Mouse (Mus musculus) heart, embryonic 14.5 days (tissue): ENCODE measurements around the gene Jun. TPM values are rescaled to one million over a fixed set of nuclear protein-coding genes. Genes with fewer than 3 reads are reported as not detected.

ENCODE experiments used
- ATAC-seq: fragments of 200-750 bp; cut with Nextera tagmentation; 2 replicates; pipeline ENCODE4 v1.8.0; 2017; ENCODE audit warnings: low read depth, moderate TSS enrichment; ENCODE audit not compliant: insufficient number of reproducible peaks, insufficient read depth, low FRiP score
- H3K27ac ChIP-seq, 2 experiments: fragments of 200-500 bp in 1 of 2; fragments of 300-500 bp in 1 of 2; sonication (generic) in 1 of 2; replicated peaks in 1 of 2; 2 replicates each; pipeline ENCODE4 v1.5.1; 2012 to 2014; ENCODE audit warnings: low read depth in 2 of 2, low read length in 2 of 2, control low read depth in 1 of 2, mild to moderate bottlenecking in 1 of 2, mixed read lengths in 1 of 2; ENCODE audit not compliant: control insufficient read depth in 1 of 2, insufficient read depth in 1 of 2
- H3K27me3 ChIP-seq: fragments of 300-500 bp; sonication (generic); 2 replicates; pipeline ENCODE4 v1.6.1; 2014; ENCODE audit warnings: mild to moderate bottlenecking, low read length, control low read depth; ENCODE audit not compliant: control insufficient read depth, insufficient read depth
- H3K36me3 ChIP-seq: fragments of 300-500 bp; sonication (generic); 2 replicates; pipeline ENCODE4 v1.6.1; 2014; ENCODE audit warnings: mild to moderate bottlenecking, control low read depth, low read length, mixed read lengths; ENCODE audit not compliant: control insufficient read depth, insufficient read depth
- H3K4me1 ChIP-seq, 2 experiments: fragments of 200-500 bp in 1 of 2; fragments of 300-500 bp in 1 of 2; sonication (generic) in 1 of 2; 2 replicates each; pipeline ENCODE4 v1.6.1; 2012 to 2014; ENCODE audit warnings: low read length in 2 of 2, control low read depth in 1 of 2, mixed read lengths in 1 of 2; ENCODE audit not compliant: control insufficient read depth in 2 of 2, insufficient read depth in 2 of 2
- H3K4me2 ChIP-seq: fragments of 300-500 bp; sonication (generic); 2 replicates; pipeline ENCODE4 v1.6.1; 2014; ENCODE audit warnings: mild to moderate bottlenecking, low read length
- H3K4me3 ChIP-seq, 2 experiments: fragments of 200-500 bp in 1 of 2; fragments of 300-500 bp in 1 of 2; sonication (generic) in 1 of 2; 2 replicates each; pipeline ENCODE4 v1.5.1; 2012 to 2014; ENCODE audit warnings: low read length in 2 of 2, mild to moderate bottlenecking in 2 of 2, control low read depth in 1 of 2, low read depth in 1 of 2, moderate library complexity in 1 of 2; ENCODE audit not compliant: control insufficient read depth in 1 of 2, insufficient read depth in 1 of 2
- H3K9ac ChIP-seq: fragments of 300-500 bp; sonication (generic); 2 replicates; pipeline ENCODE4 v1.6.1; 2014; ENCODE audit warnings: mild to moderate bottlenecking, low read length
- H3K9me3 ChIP-seq: fragments of 300-500 bp; sonication (generic); 2 replicates; pipeline ENCODE4 v1.6.1; 2016; ENCODE audit warnings: low read length, control low read depth; ENCODE audit not compliant: control insufficient read depth
- WGBS: fragments of 180-500 bp; shearing (Covaris S2); extraction: QIAGEN DNeasy Blood & Tissue Kit; methylation state at CpG from one replicate; pipeline ENCODE4 v1.1.7; 2014; 5-methylcytosine and 5-hydroxymethylcytosine counted together
- polyA plus RNA-seq: library from polyadenylated mRNA; unstranded; fragments of >200 nt; fragmentation: Nextera tagmentation; extraction: Ambion mirVana; gene quantifications from 2 replicates; pipeline ENCODE4 v1.2.1, GENCODE M21; 2014

Gene Jun
- polyA plus RNA-seq, 1 experiment from 2014 or later, result 39.3 TPM

DNA sequence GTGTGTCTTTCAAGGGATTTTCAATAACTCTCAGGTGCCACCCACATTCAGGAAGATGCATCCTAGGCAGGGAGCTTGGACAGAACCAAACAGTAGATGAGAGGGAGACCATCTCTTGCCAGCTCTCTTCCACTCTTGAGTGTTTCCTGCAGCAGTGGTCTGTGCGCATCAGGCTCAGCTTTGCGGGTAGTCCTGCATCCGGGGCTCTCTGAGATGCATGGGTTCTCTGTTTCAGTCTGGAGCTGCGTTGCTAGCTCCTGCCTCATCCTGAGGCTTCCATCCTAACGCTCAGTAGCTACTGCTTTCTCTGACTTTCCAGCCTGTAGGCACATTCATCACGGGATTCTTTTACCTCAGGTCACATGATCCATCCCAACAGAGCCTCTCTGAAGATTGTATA, 43.9 kb upstream of the Jun start:
- no peak for ATAC-seq
- Histone ChIP-seq H3K9me3 (no peaks in the 10 kb centered on the region), H3K4me2 (no peak overlapping the region), H3K36me3 (no peaks in the 10 kb centered on the region), H3K27ac (no peak overlapping the region), H3K4me1 (peaks cover 0 to 6% of the 10 kb centered on the region in 2 experiments; a peak in 1 of 4 replicates), H3K27me3 (no peaks in the 10 kb centered on the region), H3K9ac (no peak overlapping the region), H3K4me3 (no peak overlapping the region)
- 82% methylated on average over 6 of the region's 6 CpGs for WGBS

- no peaks in the 10 kb centered on the region for H3K9me3 ChIP-seq
- peaks cover 0 to 6% of the 10 kb centered on the region in 2 experiments; a peak in 1 of 4 replicates for H3K4me1 ChIP-seq
- no peak for ATAC-seq
- H3K36me3 ChIP-seq, result no peaks in the 10 kb centered on the region
- WGBS, result 90% methylated on average over 6 of the region's 6 CpGs
- H3K9ac ChIP-seq, result no peak overlapping the region
- H3K27ac ChIP-seq, result no peak overlapping the region
- no peak overlapping the region for H3K4me3 ChIP-seq
- H3K4me2 ChIP-seq, result no peak overlapping the region
- no peaks in the 10 kb centered on the region for H3K27me3 ChIP-seq
These were observed 43.3 kb upstream of the Jun start for GRCm38 (mm10) chr4:95095355-95095754.

DNA sequence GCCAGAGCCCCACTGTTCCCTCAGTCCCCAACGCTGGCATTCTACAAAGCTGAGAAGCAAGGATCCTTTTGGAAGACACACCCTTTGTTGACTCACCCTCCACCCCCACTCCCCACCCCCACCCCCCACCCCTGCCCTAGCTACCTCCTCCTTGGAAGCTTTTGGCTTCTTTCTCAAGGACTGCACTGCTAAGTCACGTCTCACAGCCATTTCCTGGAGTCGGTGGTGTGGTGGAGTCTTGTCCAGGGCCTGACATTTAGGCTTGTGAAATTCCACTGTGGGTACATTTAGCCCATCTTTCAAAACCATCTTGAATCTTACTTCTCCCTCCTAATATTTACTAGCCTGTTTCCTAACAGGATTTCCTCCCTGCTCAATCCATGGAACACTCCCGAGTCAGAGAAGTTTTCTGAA, 42.7 kb upstream of the Jun start:
- WGBS, result 37% methylated on average over 4 of the region's 4 CpGs
- Histone ChIP-seq H3K9ac (no peak overlapping the region), H3K4me1 (peaks cover 0 to 6% of the 10 kb centered on the region in 2 experiments; a peak in 1 of 4 replicates), H3K36me3 (no peaks in the 10 kb centered on the region), H3K27me3 (no peaks in the 10 kb centered on the region), H3K4me2 (no peak overlapping the region), H3K27ac (no peak overlapping the region; a peak in 1 of 4 replicates), H3K9me3 (0 out of 2 replicates have a peak, but pooled peaks cover 3% of the 10 kb centered on the region), H3K4me3 (no peak overlapping the region)
- ATAC-seq, result peak; percentile 35; the same call in 1 of the 2 replicates

DNA sequence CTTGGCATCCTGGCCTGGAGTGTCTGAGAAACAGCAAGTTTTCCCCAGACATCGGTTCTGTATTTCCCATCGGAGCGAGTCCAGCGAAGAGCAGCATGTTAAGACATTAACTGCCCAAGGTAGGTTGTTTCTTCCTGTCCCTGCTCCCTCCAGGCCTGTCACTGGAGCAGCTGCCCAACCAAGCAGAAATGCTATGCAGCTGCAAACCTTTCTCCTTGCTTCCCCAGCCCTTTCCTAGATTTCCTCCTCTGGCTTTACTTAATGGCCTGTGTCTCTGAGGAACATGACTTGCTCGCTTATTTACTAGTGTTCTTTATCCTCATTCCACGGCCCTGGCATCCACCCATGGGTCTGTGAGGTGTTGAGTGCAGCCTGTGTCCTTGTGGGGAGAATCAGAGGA, 41.6 kb upstream of the Jun start:
- Histone ChIP-seq H3K4me3 (no peak overlapping the region), H3K27me3 (no peaks in the 10 kb centered on the region), H3K4me2 (no peak overlapping the region), H3K27ac (no peak overlapping the region), H3K36me3 (no peaks in the 10 kb centered on the region), H3K9me3 (0 out of 2 replicates have a peak, but pooled peaks cover 5% of the 10 kb centered on the region), H3K9ac (no peak overlapping the region), H3K4me1 (peaks cover 0 to 6% of the 10 kb centered on the region in 2 experiments; a peak in 1 of 4 replicates)
- ATAC-seq, result no peak
- 64% methylated on average over 6 of the region's 6 CpGs for WGBS

GRCm38 (mm10) chr4:95092516-95092915, 40.5 kb upstream of the Jun start:
- H3K9ac ChIP-seq, result no peak overlapping the region
- WGBS, result 81% methylated on average over 4 of the region's 4 CpGs
- no peaks in the 10 kb centered on the region for H3K36me3 ChIP-seq
- 0 out of 2 replicates have a peak, but pooled peaks cover 5% of the 10 kb centered on the region for H3K9me3 ChIP-seq
- no peak overlapping the region for H3K4me2 ChIP-seq
- no peak overlapping the region for H3K27ac ChIP-seq
- no peak overlapping the region for H3K4me3 ChIP-seq
- H3K4me1 ChIP-seq, result peaks cover 0 to 6% of the 10 kb centered on the region in 2 experiments; a peak in 1 of 4 replicates
- H3K27me3 ChIP-seq, result no peaks in the 10 kb centered on the region
- no peak for ATAC-seq

GRCm38 (mm10) chr4:95091536-95091935, 39.5 kb upstream of the Jun start:
- H3K27me3 ChIP-seq, result no peaks in the 10 kb centered on the region
- WGBS, result 68% methylated on average over 4 of the region's 4 CpGs
- no peak overlapping the region for H3K4me2 ChIP-seq
- no peak overlapping the region for H3K9ac ChIP-seq
- H3K4me3 ChIP-seq, result no peak overlapping the region
- no peaks in the 10 kb centered on the region for H3K36me3 ChIP-seq
- H3K9me3 ChIP-seq, result 0 out of 2 replicates have a peak, but pooled peaks cover 5% of the 10 kb centered on the region
- no peak for ATAC-seq
- peaks cover 0 to 6% of the 10 kb centered on the region in 2 experiments; a peak in 1 of 4 replicates for H3K4me1 ChIP-seq
- no peak overlapping the region for H3K27ac ChIP-seq

DNA sequence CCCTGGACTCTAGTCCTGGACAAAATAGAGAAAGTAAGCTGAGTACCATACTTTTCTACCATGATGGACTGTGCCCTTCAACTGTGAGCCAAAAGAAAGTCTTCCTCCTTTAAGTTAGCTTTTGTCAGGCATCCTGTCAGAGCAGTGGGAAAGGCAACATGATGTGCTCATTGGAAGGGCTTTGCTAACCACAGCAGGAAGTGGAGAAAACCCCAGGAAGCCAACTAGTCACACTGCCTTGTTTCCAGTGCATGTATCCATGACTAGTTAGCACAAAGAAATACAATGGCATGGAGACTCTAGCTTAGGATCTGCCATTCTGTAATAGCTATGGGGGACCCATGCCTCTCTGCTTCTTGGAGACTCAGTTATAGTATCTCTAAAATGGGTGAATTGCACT, 37.9 kb upstream of the Jun start:
- ATAC-seq, result no peak
- Histone ChIP-seq H3K27me3 (no peaks in the 10 kb centered on the region), H3K4me2 (no peak overlapping the region), H3K27ac (no peak overlapping the region), H3K9ac (no peak overlapping the region), H3K9me3 (0 out of 2 replicates have a peak, but pooled peaks cover 5% of the 10 kb centered on the region), H3K36me3 (no peaks in the 10 kb centered on the region), H3K4me3 (no peak overlapping the region), H3K4me1 (peaks cover 0 to 6% of the 10 kb centered on the region in 2 experiments; a peak in 1 of 4 replicates)

- Histone ChIP-seq H3K27ac (no peak overlapping the region), H3K27me3 (no peaks in the 10 kb centered on the region), H3K9ac (no peak overlapping the region), H3K4me1 (peaks cover 0 to 6% of the 10 kb centered on the region in 2 experiments; a peak in 1 of 4 replicates), H3K36me3 (no peaks in the 10 kb centered on the region), H3K4me2 (no peak overlapping the region), H3K4me3 (no peak overlapping the region), H3K9me3 (0 out of 2 replicates have a peak, but pooled peaks cover 5% of the 10 kb centered on the region)
- WGBS, result 93% methylated on average over 5 of the region's 5 CpGs
- ATAC-seq, result no peak
These were observed 37.0 kb upstream of the Jun start for GRCm38 (mm10) chr4:95089053-95089452.
